Mouse (Mus musculus) embryonic facial prominence, embryonic 11.5 days (tissue): ENCODE measurements around the gene Ccr7. TPM values are rescaled to one million over a fixed set of nuclear protein-coding genes. Genes with fewer than 3 reads are reported as not detected.

Experiments used
- ATAC-seq: fragments of 200-750 bp; cut with Nextera tagmentation; replicated peaks from 2 replicates; pipeline ENCODE4 v1.8.0; 2017; ENCODE audit warnings: low read depth; ENCODE audit not compliant: insufficient number of reproducible peaks, low FRiP score, low TSS enrichment
- DNase-seq: peaks from one replicate; pipeline ENCODE4 v3.0.0-alpha.2; 2015; ENCODE audit warnings: low spot score
- H3K27ac ChIP-seq: fragments of 300-500 bp; sonication (generic); replicated peaks from 2 replicates; pipeline ENCODE4 v1.5.1; 2014; ENCODE audit warnings: mild to moderate bottlenecking, low read depth, low read length, control low read depth
- H3K27me3 ChIP-seq: fragments of 300-500 bp; sonication (generic); 2 replicates; pipeline ENCODE4 v1.6.1; 2014; ENCODE audit warnings: mild to moderate bottlenecking, low read length, moderate library complexity, mixed read lengths; ENCODE audit not compliant: control insufficient read depth, insufficient read depth
- H3K36me3 ChIP-seq: fragments of 300-500 bp; sonication (generic); replicated peaks from 2 replicates; pipeline ENCODE4 v1.6.1; 2014; ENCODE audit warnings: low read depth, mild to moderate bottlenecking, low read length, moderate library complexity, mixed read lengths; ENCODE audit not compliant: control insufficient read depth, insufficient read depth
- H3K4me1 ChIP-seq: fragments of 300-500 bp; sonication (generic); 2 replicates; pipeline ENCODE4 v1.6.1; 2014; ENCODE audit warnings: low read length, mixed read lengths; ENCODE audit not compliant: control insufficient read depth, insufficient read depth
- H3K4me2 ChIP-seq: fragments of 300-500 bp; sonication (generic); 2 replicates; pipeline ENCODE4 v1.6.1; 2014; ENCODE audit warnings: low read depth, mild to moderate bottlenecking, control low read depth, low read length, moderate library complexity
- H3K4me3 ChIP-seq: fragments of 300-500 bp; sonication (generic); 2 replicates; pipeline ENCODE4 v1.5.1; 2014; ENCODE audit warnings: low read depth, low read length, control low read depth
- H3K9ac ChIP-seq: fragments of 300-500 bp; sonication (generic); replicated peaks from 2 replicates; pipeline ENCODE4 v1.6.1; 2014; ENCODE audit warnings: mild to moderate bottlenecking, control low read depth, low read length
- H3K9me3 ChIP-seq: fragments of 300-500 bp; sonication (generic); replicated peaks from 2 replicates; pipeline ENCODE4 v1.6.1; 2016; ENCODE audit warnings: mild to moderate bottlenecking, low read length, inconsistent platforms, mixed read lengths; ENCODE audit not compliant: control insufficient read depth
- WGBS: fragments of 180-500 bp; shearing (Covaris S2); extraction: QIAGEN DNeasy Blood & Tissue Kit; methylation state at CpG from one replicate; pipeline ENCODE4 v1.1.7; 2014; 5-methylcytosine and 5-hydroxymethylcytosine counted together
- polyA plus RNA-seq: library from polyadenylated mRNA; unstranded; fragments of >200 nt; fragmentation: Nextera tagmentation; extraction: Ambion mirVana; gene quantifications from 2 replicates; pipeline ENCODE4 v1.2.1, GENCODE M21; 2014

Ccr7 gene
- polyA plus RNA-seq, 1 experiment from 2014 or later: 0.60 TPM

GRCm38 (mm10) chr11:99112700-99113099, 42.2 kb downstream of the Ccr7 start:
- H3K27me3 ChIP-seq: no peaks in the 10 kb centered on the region
- DNase-seq: no peak
- H3K9ac ChIP-seq: no peak overlapping the region
- H3K9me3 ChIP-seq: no peaks in the 10 kb centered on the region
- no peaks in the 10 kb centered on the region for H3K36me3 ChIP-seq
- ATAC-seq: no peak; the same call in 1 of the 2 replicates
- no peak overlapping the region for H3K4me3 ChIP-seq
- no peaks in the 10 kb centered on the region; the same call in none of the 2 replicates for H3K4me1 ChIP-seq
- no peak overlapping the region for H3K4me2 ChIP-seq
- peak overlapping the region; percentile 89 for H3K27ac ChIP-seq
- 13% methylated on average over 5 of the region's 5 CpGs for WGBS

GRCm38 (mm10) chr11:99111631-99112030, 43.2 kb downstream of the Ccr7 start:
- Histone ChIP-seq H3K27me3 (no peaks in the 10 kb centered on the region), H3K36me3 (no peaks in the 10 kb centered on the region), H3K9ac (no peak overlapping the region), H3K27ac (no peak overlapping the region), H3K4me2 (no peak overlapping the region), H3K9me3 (no peaks in the 10 kb centered on the region), H3K4me1 (peaks cover 4% of the 10 kb centered on the region), H3K4me3 (no peak overlapping the region)
- 90% methylated on average over 7 of the region's 7 CpGs for WGBS
- DNase-seq (no peak), ATAC-seq (no peak)

- Histone ChIP-seq H3K27ac (no peak overlapping the region), H3K4me1 (peaks cover 7% of the 10 kb centered on the region), H3K9me3 (no peaks in the 10 kb centered on the region), H3K4me3 (no peak overlapping the region), H3K9ac (no peak overlapping the region), H3K36me3 (no peaks in the 10 kb centered on the region), H3K4me2 (no peak overlapping the region), H3K27me3 (no peaks in the 10 kb centered on the region)
- ATAC-seq: no peak
- WGBS: 65% methylated on average over 11 of the region's 11 CpGs
- peak; percentile 38 for DNase-seq
These were observed 43.7 kb downstream of the Ccr7 start for GRCm38 (mm10) chr11:99111155-99111554.

GRCm38 (mm10) chr11:99110370-99111110, 44.3 kb downstream of the Ccr7 start:
- ATAC-seq: no peak
- Histone ChIP-seq H3K36me3 (no peaks in the 10 kb centered on the region), H3K4me1 (peaks cover 7% of the 10 kb centered on the region), H3K9me3 (no peaks in the 10 kb centered on the region), H3K4me3 (no peak overlapping the region), H3K4me2 (no peak overlapping the region), H3K27me3 (no peaks in the 10 kb centered on the region), H3K27ac (no peak overlapping the region), H3K9ac (no peak overlapping the region)
- WGBS: 67% methylated on average over 15 of the region's 15 CpGs
- DNase-seq: peak; percentile 30

GRCm38 (mm10) chr11:99108296-99108695, 46.6 kb downstream of the Ccr7 start:
- H3K9me3 ChIP-seq: no peaks in the 10 kb centered on the region
- H3K36me3 ChIP-seq: no peaks in the 10 kb centered on the region
- DNase-seq (no peak), ATAC-seq (no peak)
- WGBS: 61% methylated on average over 3 of the region's 3 CpGs
- no peak overlapping the region for H3K27ac ChIP-seq
- H3K27me3 ChIP-seq: no peaks in the 10 kb centered on the region
- H3K4me2 ChIP-seq: no peak overlapping the region
- H3K4me1 ChIP-seq: peaks cover 7% of the 10 kb centered on the region
- no peak overlapping the region for H3K4me3 ChIP-seq
- no peak overlapping the region for H3K9ac ChIP-seq

GRCm38 (mm10) chr11:99105981-99106726, 48.7 kb downstream of the Ccr7 start:
- no peak overlapping the region for H3K4me3 ChIP-seq
- 0 out of 2 replicates have a peak overlapping the region, but pooled peaks have one; percentile 28 for H3K27ac ChIP-seq
- no peak for DNase-seq
- no peaks in the 10 kb centered on the region for H3K36me3 ChIP-seq
- no peak overlapping the region; the same call in 1 of the 2 replicates for H3K9ac ChIP-seq
- no peak overlapping the region; the same call in 1 of the 2 replicates for H3K4me2 ChIP-seq
- H3K9me3 ChIP-seq: no peaks in the 10 kb centered on the region
- H3K4me1 ChIP-seq: peaks cover 7% of the 10 kb centered on the region; the same call in 1 of the 2 replicates
- no peaks in the 10 kb centered on the region for H3K27me3 ChIP-seq
- no peak for ATAC-seq
- 54% methylated on average over 12 of the region's 12 CpGs for WGBS

GRCm38 (mm10) chr11:99104609-99105410, 50.1 kb downstream of the Ccr7 start:
- ATAC-seq: no peak
- Histone ChIP-seq H3K4me1 (peaks cover 7% of the 10 kb centered on the region; the same call in 1 of the 2 replicates), H3K4me2 (no peak overlapping the region), H3K4me3 (no peak overlapping the region), H3K36me3 (no peaks in the 10 kb centered on the region), H3K27ac (no peak overlapping the region), H3K27me3 (no peaks in the 10 kb centered on the region), H3K9ac (no peak overlapping the region), H3K9me3 (no peaks in the 10 kb centered on the region)
- no peak for DNase-seq
- 73% methylated on average over 9 of the region's 9 CpGs for whole genome bisulfite sequencing
